Mouse (Mus musculus) liver, embryonic 13.5 days (tissue): ENCODE measurements at regions not wholly inside any gene's neighbourhood (a gene's known extent, or its start where the extent isn't known, plus 50 kb on each side); places are given as distances from the start of the nearest gene placed in this dataset.

Experiments used
- ATAC-seq: fragments of 200-750 bp; cut with Nextera tagmentation; 2 replicates; pipeline ENCODE4 v1.8.0; 2017; ENCODE audit warnings: low read depth, mild to moderate bottlenecking, moderate number of reproducible peaks, moderate library complexity
- DNase-seq: peaks from one replicate; pipeline ENCODE4 v3.0.0; 2022
- H3K27ac ChIP-seq: fragments of 300-500 bp; sonication (generic); 2 replicates; pipeline ENCODE4 v1.5.1; 2015; ENCODE audit warnings: moderate library complexity, mild to moderate bottlenecking, inconsistent platforms
- H3K27me3 ChIP-seq: fragments of 300-500 bp; sonication (generic); 2 replicates; pipeline ENCODE4 v1.6.1; 2015; ENCODE audit warnings: mild to moderate bottlenecking, inconsistent platforms
- H3K36me3 ChIP-seq: fragments of 300-500 bp; sonication (generic); 2 replicates; pipeline ENCODE4 v1.6.1; 2015; ENCODE audit warnings: mild to moderate bottlenecking, inconsistent platforms
- H3K4me1 ChIP-seq: fragments of 300-500 bp; sonication (generic); replicated peaks from 2 replicates; pipeline ENCODE4 v1.6.1; 2015; ENCODE audit warnings: inconsistent platforms
- H3K4me2 ChIP-seq: fragments of 300-500 bp; sonication (generic); 2 replicates; pipeline ENCODE4 v1.6.1; 2015; ENCODE audit warnings: inconsistent platforms, mild to moderate bottlenecking, moderate library complexity
- H3K4me3 ChIP-seq: fragments of 300-500 bp; sonication (generic); replicated peaks from 2 replicates; pipeline ENCODE4 v1.5.1; 2015; ENCODE audit warnings: mild to moderate bottlenecking, inconsistent platforms
- H3K9ac ChIP-seq: fragments of 300-500 bp; sonication (generic); 2 replicates; pipeline ENCODE4 v1.6.1; 2015; ENCODE audit warnings: mild to moderate bottlenecking, inconsistent platforms
- H3K9me3 ChIP-seq: fragments of 300-500 bp; sonication (generic); replicated peaks from 2 replicates; pipeline ENCODE4 v1.6.1; 2016; ENCODE audit warnings: inconsistent platforms
- WGBS: fragments of 180-500 bp; shearing (Covaris S2); methylation state at CpG from one replicate; pipeline ENCODE4 v1.1.7; 2015; ENCODE audit not compliant: insufficient replicate concordance; 5-methylcytosine and 5-hydroxymethylcytosine counted together

DNA sequence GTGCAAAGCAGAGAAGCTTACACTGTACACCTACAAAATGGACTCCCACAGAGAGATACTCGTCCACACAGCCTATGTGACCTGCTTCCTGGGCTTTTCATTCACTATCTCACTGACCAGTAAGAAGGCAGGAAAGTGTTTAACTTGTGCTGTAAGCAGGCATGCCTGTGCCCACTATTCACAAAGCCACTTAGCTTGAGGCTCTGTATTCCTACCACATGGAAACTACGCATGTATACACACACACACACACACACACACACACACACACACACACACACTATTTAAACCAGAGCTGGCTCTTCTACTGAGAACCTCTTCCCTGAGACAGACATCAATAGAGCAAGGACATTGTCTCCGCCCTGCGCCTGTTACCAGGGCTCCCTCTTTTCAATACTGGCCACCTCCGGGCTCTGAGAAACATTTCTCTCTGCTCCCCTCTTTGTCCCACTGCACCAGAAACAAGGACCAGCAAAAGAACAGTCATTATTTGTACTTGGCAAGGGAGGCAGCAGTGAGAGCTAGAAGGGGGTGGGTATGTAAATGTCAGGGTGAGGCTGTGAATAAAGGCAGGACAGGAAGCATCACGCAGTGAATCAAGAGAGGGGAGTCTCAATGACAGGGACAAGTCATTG, 400.2 kb upstream of the Spred2 start:
- 50% methylated on average over 6 of the region's 6 CpGs for WGBS
- Histone ChIP-seq H3K4me3 (no peak overlapping the region), H3K4me2 (no peak overlapping the region), H3K27me3 (no peaks in the 10 kb centered on the region), H3K9me3 (no peaks in the 10 kb centered on the region), H3K36me3 (no peaks in the 10 kb centered on the region), H3K4me1 (no peaks in the 10 kb centered on the region), H3K27ac (no peak overlapping the region), H3K9ac (no peak overlapping the region)
- DNase-seq (no peak), ATAC-seq (no peak)

DNA sequence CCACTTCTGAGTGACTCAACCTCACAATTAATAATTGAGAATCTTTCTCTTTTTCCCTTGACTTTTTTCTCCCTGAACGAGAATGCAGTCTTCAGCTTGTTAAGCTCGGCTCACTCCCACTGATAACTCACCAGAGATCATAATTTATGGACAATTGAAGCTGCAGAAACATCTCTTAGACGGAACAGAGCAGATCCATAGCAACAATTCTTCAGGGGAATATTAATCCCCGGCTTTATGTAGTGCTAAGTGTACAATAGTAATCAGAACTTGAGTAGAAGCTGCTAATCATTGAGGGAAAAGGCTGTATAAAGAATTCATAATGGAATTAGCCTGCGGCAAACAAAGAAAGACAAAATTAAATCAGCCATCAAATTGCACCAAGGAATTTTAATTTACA, 395.0 kb upstream of the Spred2 start:
- Histone ChIP-seq H3K27me3 (no peaks in the 10 kb centered on the region), H3K36me3 (no peaks in the 10 kb centered on the region), H3K4me1 (no peaks in the 10 kb centered on the region), H3K9me3 (no peaks in the 10 kb centered on the region), H3K27ac (no peak overlapping the region), H3K9ac (no peak overlapping the region), H3K4me2 (no peak overlapping the region), H3K4me3 (no peak overlapping the region)
- DNase-seq (no peak), ATAC-seq (no peak)
- 52% methylated on average over 5 of the region's 5 CpGs for WGBS

DNA sequence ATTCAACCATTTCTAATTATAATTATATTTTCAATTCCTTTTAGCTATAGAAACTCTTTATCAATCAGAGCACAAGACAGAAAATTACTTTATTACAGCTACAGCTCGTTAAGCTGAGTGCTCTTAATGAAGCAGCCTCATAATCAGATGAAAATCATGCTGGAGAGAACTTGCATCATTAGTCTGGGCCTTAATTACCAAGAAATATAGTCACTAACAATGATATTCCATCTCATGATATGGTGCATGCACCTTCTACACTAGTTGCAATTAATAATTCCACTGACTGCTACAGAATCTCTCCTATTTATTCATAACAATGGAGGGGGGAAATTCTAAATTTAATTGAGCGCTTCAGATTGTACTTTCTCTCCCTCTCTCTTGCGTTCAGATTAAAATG, 393.5 kb upstream of the Spred2 start:
- H3K9me3 ChIP-seq, result no peaks in the 10 kb centered on the region
- H3K27me3 ChIP-seq, result no peaks in the 10 kb centered on the region
- H3K36me3 ChIP-seq, result no peaks in the 10 kb centered on the region
- no peak overlapping the region for H3K9ac ChIP-seq
- ATAC-seq (no peak), DNase-seq (no peak)
- no peaks in the 10 kb centered on the region for H3K4me1 ChIP-seq
- no peak overlapping the region for H3K4me2 ChIP-seq
- no peak overlapping the region for H3K27ac ChIP-seq
- no peak overlapping the region for H3K4me3 ChIP-seq
- WGBS, result 66% methylated on average over 3 of the region's 3 CpGs

DNA sequence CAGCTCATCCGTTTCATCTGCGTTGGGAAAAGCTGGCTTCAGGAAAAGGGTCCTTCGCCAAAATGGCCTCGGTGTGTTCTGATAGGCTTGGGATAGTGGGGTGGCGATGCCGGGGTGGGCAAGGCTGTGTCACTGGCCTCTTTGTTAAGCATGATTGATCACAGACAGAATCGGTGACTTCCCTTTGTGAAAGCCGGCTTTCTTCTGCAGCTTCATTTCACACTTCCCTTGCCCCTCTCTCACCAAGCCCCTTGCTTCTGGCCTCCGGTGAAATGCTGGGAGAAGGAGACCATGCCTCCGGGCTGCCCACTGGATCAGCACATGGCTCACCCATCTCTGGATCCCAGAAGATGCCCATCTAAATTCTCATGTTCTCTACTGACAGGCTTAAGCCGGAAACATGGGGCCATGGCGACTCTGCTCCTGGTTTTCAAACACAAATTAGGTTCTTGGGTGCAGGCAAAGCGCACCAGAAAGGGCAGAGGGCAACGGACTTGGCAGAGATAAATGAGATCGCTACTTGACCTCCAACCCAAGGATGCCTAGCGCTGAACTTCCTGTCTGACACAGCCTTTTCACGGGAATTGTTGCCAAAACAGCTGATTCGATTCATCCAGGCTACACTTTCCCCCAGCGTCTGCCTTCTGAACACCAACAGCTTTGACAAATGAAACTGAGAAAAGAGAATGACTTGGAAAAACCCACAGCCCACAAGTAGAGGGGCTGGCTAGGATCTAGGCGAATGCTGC, 392.7 kb upstream of the Spred2 start:
- Histone ChIP-seq H3K9me3 (no peaks in the 10 kb centered on the region), H3K4me3 (no peak overlapping the region), H3K4me1 (no peaks in the 10 kb centered on the region), H3K4me2 (no peak overlapping the region), H3K27ac (no peak overlapping the region), H3K27me3 (no peaks in the 10 kb centered on the region), H3K9ac (no peak overlapping the region), H3K36me3 (no peaks in the 10 kb centered on the region)
- ATAC-seq (no peak), DNase-seq (no peak)
- WGBS, result 37% methylated on average over 20 of the region's 20 CpGs

DNA sequence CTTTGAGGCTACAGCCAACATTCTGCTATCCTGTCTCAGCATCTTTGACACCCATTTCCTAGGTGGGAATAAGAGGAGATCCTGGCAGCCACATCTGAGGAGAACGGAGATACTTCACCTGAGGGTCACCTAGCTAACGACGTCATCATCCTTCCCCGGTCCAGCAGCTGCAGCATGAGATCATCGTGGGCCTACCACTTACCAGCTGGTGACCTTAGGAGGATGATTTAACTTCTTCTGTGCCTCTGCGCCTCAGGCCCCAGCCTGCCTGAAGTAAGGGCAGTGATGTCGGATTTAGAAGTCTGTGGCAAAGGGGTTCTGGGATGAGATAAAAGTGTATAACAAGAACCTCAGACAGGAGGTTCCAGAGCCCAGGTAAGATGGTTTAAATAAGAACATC, 391.3 kb upstream of the Spred2 start:
- 70% methylated on average over 7 of the region's 7 CpGs for WGBS
- Histone ChIP-seq H3K9me3 (no peaks in the 10 kb centered on the region), H3K4me2 (no peak overlapping the region), H3K27me3 (no peaks in the 10 kb centered on the region), H3K4me3 (no peak overlapping the region), H3K36me3 (no peaks in the 10 kb centered on the region), H3K9ac (no peak overlapping the region), H3K27ac (no peak overlapping the region), H3K4me1 (no peaks in the 10 kb centered on the region)
- DNase-seq (no peak), ATAC-seq (no peak)

DNA sequence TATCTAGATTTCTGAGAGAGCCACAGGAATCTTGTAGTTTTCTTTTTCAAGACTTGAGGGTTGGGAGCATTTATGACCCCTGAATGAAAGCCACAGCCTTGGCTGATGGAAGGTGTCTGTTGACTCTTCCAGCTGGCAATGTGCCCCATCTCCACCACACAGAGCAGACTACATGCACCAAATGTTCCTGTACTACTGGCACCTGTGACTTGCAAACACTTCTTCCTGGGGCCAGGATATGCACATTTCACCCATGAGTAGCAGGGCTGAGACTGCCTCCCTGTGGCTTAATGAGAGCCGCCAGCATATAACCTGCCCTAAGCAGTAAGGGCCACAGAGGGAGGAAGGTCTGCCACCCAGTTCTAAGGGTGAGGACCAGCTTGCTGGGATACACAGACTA, 390.5 kb upstream of the Spred2 start:
- DNase-seq, result no peak
- Histone ChIP-seq H3K4me3 (no peak overlapping the region), H3K27me3 (no peaks in the 10 kb centered on the region), H3K4me1 (no peaks in the 10 kb centered on the region), H3K27ac (no peak overlapping the region), H3K4me2 (no peak overlapping the region), H3K9ac (no peak overlapping the region), H3K9me3 (no peaks in the 10 kb centered on the region), H3K36me3 (no peaks in the 10 kb centered on the region)
- no peak for ATAC-seq
- 42% methylated on average over 1 of the region's 1 CpGs for WGBS

DNA sequence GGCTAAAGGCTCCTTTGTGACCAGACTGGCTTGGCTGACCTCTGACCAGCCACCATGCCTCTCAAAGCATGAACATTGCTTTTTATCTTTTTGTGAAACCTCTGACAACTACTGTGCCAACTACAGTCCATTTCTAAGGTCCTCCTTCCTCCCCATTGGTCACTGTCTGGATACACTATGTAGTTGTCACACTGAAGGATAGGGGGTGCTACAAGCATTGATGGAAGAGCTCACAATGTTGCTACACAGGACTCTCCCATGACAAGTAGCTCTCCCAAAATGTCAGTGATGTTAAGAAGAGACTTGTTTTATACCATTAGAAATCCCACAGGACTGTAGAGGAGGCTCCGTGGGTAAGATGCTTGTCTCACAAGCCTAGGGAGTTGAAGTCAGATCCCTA, 389.0 kb upstream of the Spred2 start:
- no peaks in the 10 kb centered on the region for H3K36me3 ChIP-seq
- 81% methylated on average over 1 of the region's 1 CpGs for whole genome bisulfite sequencing
- no peak overlapping the region for H3K4me2 ChIP-seq
- ATAC-seq, result no peak
- DNase-seq, result no peak
- H3K27me3 ChIP-seq, result no peaks in the 10 kb centered on the region
- no peak overlapping the region for H3K9ac ChIP-seq
- no peaks in the 10 kb centered on the region for H3K4me1 ChIP-seq
- H3K4me3 ChIP-seq, result no peak overlapping the region
- no peaks in the 10 kb centered on the region for H3K9me3 ChIP-seq
- no peak overlapping the region for H3K27ac ChIP-seq

DNA sequence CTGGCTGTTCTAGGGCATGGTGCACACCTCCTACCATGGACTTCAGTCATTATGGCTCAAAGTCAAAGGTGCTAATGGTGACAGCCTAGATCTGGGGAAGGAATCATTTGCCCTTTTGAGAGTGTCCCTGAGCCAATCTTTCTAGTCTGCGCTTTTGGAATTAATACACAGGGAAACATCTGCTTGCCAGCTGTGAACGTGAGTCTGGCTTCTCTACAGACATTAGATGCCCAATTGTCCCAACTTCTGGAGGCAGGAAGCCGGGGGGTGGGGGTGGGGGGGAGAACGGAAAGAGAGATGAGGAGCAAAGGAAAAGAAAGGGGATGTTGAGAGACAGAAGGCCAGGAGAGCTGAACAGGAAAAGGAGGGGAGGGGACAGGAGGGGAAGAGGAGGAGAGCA, 377.9 kb upstream of the Spred2 start:
- H3K4me3 ChIP-seq, result no peak overlapping the region
- no peak overlapping the region for H3K9ac ChIP-seq
- WGBS, result 41% methylated on average over 4 of the region's 4 CpGs
- no peak overlapping the region for H3K27ac ChIP-seq
- DNase-seq (no peak), ATAC-seq (no peak)
- H3K4me2 ChIP-seq, result no peak overlapping the region
- no peaks in the 10 kb centered on the region for H3K9me3 ChIP-seq
- no peaks in the 10 kb centered on the region for H3K4me1 ChIP-seq
- H3K36me3 ChIP-seq, result no peaks in the 10 kb centered on the region
- no peaks in the 10 kb centered on the region for H3K27me3 ChIP-seq

DNA sequence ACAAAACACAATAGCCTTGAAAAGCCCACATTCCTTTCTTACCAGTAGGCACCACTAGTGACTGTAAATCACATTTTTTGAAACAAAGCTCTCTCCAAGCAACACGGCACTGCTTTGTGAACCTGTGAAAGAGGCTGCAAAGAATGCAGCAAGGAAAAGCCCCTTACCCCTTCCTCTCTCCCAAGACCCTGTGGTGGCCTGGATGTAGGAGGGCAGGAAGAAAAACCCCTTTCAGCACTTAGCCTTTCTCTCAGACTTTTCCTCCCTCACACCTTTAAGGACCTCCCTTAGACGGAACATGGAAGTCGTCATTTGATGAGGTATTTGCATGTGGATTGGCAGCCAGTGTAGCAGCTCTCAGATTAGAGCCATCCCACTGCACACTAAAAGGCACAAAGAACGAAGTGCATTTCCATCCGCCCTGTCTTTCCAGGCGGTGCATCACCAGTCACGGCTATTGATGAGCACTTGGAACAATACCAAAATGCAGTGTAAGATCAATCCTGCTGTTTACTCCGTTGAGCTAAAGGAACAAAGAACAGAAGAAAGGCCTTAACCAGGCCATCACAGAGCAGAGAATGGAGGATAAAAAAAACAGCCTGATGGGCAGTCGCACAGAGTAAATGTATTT, 369.7 kb upstream of the Spred2 start:
- no peak for DNase-seq
- ATAC-seq, result no peak
- Histone ChIP-seq H3K9me3 (no peaks in the 10 kb centered on the region), H3K4me1 (no peaks in the 10 kb centered on the region), H3K4me2 (no peak overlapping the region), H3K9ac (no peak overlapping the region), H3K27me3 (no peaks in the 10 kb centered on the region), H3K4me3 (no peak overlapping the region), H3K36me3 (no peaks in the 10 kb centered on the region), H3K27ac (no peak overlapping the region)
- WGBS, result 59% methylated on average over 9 of the region's 9 CpGs

DNA sequence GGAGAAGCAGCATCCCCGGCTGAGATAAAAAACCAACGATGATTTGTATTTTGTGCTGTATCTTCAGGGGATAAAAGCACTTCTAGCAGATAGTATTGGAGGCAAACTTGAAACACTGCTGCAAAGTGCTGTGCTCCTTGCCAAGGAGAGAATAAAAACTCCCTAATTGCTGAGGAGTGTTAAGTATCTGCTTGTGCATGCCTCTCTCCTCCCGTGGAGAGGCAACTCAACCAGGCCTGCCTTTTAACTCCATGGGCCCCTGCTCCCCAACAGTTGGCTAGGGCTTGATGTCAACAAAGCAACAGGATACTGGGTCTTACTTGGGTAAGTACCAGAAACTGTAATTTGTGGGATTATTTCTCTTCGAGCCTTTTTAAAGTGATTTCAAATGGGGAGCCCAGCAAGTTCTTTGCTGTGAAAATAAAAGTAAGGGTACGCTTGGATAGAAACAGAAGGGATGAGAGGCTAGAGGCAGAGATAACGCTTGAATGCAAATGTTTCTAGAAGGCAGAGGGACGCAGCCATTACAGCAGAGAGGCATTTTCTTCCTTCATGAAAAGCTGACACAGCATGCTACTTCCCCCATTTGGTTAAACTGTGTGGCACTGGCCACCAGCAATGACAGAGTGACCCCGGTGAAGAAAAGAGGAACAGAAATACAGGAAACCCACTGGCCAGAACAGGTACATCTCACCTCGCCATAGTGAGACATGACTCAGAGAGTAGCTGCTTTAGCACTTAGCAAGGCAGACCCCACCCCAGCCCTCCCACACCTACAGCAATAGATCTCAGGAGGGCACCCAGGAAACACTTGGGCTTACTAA, 369.0 kb upstream of the Spred2 start:
- Histone ChIP-seq H3K36me3 (no peaks in the 10 kb centered on the region), H3K4me2 (no peak overlapping the region), H3K9ac (no peak overlapping the region), H3K27me3 (no peaks in the 10 kb centered on the region), H3K27ac (no peak overlapping the region), H3K4me3 (no peak overlapping the region), H3K9me3 (no peaks in the 10 kb centered on the region), H3K4me1 (no peaks in the 10 kb centered on the region)
- DNase-seq (no peak), ATAC-seq (no peak)
- 45% methylated on average over 9 of the region's 9 CpGs for WGBS

DNA sequence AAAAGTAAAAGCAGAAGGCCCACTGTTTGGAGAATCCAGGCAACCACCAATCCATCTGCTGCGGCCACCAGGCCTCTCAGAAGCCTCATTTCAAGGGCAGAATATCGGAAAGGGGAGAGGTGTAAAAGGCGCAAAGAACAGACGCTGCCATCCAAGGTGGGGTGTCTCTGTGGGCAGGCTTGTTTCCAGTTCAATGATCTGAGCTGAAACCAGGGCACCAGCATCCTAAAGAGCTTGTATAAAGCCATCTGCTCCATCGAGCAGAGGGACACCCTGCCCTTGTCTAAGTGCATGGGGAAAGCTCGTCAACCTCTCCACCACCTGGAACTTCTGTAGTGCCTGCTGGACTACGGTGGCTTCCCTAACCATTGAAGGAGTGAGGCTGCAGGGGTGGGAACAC, 363.7 kb upstream of the Spred2 start:
- Histone ChIP-seq H3K4me1 (no peaks in the 10 kb centered on the region), H3K27ac (no peak overlapping the region), H3K27me3 (no peaks in the 10 kb centered on the region), H3K4me3 (no peak overlapping the region), H3K4me2 (no peak overlapping the region), H3K9me3 (no peaks in the 10 kb centered on the region), H3K9ac (no peak overlapping the region), H3K36me3 (no peaks in the 10 kb centered on the region)
- 70% methylated on average over 7 of the region's 7 CpGs for WGBS
- ATAC-seq (no peak), DNase-seq (no peak)
